Mouse (Mus musculus) lung, postnatal 36 days (tissue): ENCODE results near the gene Acat2.
"Not testable (repeated sequence)": the region's sequence is repeated elsewhere in the genome, so short reads cannot be mapped to it uniquely, and the experiment has no call there.

Source experiments
- DNase-seq: peaks from one replicate; pipeline ENCODE4 v3.0.0; 2022; ENCODE audit warnings: mixed read lengths

The Acat2 gene

GRCm38 (mm10) chr17:12960331-12960873, at the start of gene Acat2:
Acat2 (minus strand) TSS chr17:12960747.
- DNase-seq = peak; percentile 96

- peak; percentile 75 for DNase-seq
Observed at GRCm38 (mm10) chr17:13009887-13010286, 49.3 kb upstream of the Acat2 start.

- DNase-seq = peak; percentile 56
Observed at GRCm38 (mm10) chr17:13008528-13008927, 48.0 kb upstream of the Acat2 start.

GRCm38 (mm10) chr17:13007730-13008425, 47.3 kb upstream of the Acat2 start:
- peak; percentile 98 for DNase-seq

- DNase-seq = no peak
Observed at GRCm38 (mm10) chr17:13006984-13007383, 46.4 kb upstream of the Acat2 start.

- not testable (repeated sequence) for DNase-seq
Observed at GRCm38 (mm10) chr17:13006546-13006945, 46.0 kb upstream of the Acat2 start, which contains the start of gene Sod2. Sod2 (plus strand) TSS chr17:13006846.

GRCm38 (mm10) chr17:13004436-13004835, 43.9 kb upstream of the Acat2 start:
- DNase-seq = not testable (repeated sequence)

- DNase-seq = not testable (repeated sequence)
Observed at GRCm38 (mm10) chr17:13002243-13002642, 41.7 kb upstream of the Acat2 start.

GRCm38 (mm10) chr17:12999069-12999468, 38.5 kb upstream of the Acat2 start:
- DNase-seq = no peak

GRCm38 (mm10) chr17:12997890-12998289, 37.3 kb upstream of the Acat2 start:
- no peak for DNase-seq

GRCm38 (mm10) chr17:12996345-12996744, 35.8 kb upstream of the Acat2 start:
- DNase-seq = peak; percentile 86

GRCm38 (mm10) chr17:12994069-12994468, 33.5 kb upstream of the Acat2 start, which contains the start of gene Wtap:
Wtap (minus strand) TSS chr17:12994169.
- no peak for DNase-seq

- peak; percentile 96 for DNase-seq
Observed at GRCm38 (mm10) chr17:12992470-12992991, 32.0 kb upstream of the Acat2 start.

- peak; percentile 90 for DNase-seq
Observed at GRCm38 (mm10) chr17:12991635-12992358, 31.2 kb upstream of the Acat2 start.

GRCm38 (mm10) chr17:12991194-12991634, 30.7 kb upstream of the Acat2 start:
- peak; percentile 60 for DNase-seq

- no peak for DNase-seq
Observed at GRCm38 (mm10) chr17:12990567-12991145, 30.1 kb upstream of the Acat2 start.

- DNase-seq = peak; percentile 50
Observed at GRCm38 (mm10) chr17:12988096-12988495, 27.5 kb upstream of the Acat2 start.

GRCm38 (mm10) chr17:12983988-12984387, 23.4 kb upstream of the Acat2 start:
- DNase-seq = no peak

- DNase-seq = no peak
Observed at GRCm38 (mm10) chr17:12978546-12978945, 18.0 kb upstream of the Acat2 start.

- no peak for DNase-seq
Observed at GRCm38 (mm10) chr17:12973851-12974250, 13.3 kb upstream of the Acat2 start.

- DNase-seq = no peak
Observed at GRCm38 (mm10) chr17:12967173-12967572, 6.6 kb upstream of the Acat2 start.

GRCm38 (mm10) chr17:12963476-12963875, 2.9 kb upstream of the Acat2 start:
- DNase-seq = no peak

GRCm38 (mm10) chr17:12959377-12959776, 1.2 kb downstream of the Acat2 start:
- not testable (repeated sequence) for DNase-seq
